Mouse (Mus musculus): ENCODE results near the gene Tmem186.

The Tmem186 gene

DNA sequence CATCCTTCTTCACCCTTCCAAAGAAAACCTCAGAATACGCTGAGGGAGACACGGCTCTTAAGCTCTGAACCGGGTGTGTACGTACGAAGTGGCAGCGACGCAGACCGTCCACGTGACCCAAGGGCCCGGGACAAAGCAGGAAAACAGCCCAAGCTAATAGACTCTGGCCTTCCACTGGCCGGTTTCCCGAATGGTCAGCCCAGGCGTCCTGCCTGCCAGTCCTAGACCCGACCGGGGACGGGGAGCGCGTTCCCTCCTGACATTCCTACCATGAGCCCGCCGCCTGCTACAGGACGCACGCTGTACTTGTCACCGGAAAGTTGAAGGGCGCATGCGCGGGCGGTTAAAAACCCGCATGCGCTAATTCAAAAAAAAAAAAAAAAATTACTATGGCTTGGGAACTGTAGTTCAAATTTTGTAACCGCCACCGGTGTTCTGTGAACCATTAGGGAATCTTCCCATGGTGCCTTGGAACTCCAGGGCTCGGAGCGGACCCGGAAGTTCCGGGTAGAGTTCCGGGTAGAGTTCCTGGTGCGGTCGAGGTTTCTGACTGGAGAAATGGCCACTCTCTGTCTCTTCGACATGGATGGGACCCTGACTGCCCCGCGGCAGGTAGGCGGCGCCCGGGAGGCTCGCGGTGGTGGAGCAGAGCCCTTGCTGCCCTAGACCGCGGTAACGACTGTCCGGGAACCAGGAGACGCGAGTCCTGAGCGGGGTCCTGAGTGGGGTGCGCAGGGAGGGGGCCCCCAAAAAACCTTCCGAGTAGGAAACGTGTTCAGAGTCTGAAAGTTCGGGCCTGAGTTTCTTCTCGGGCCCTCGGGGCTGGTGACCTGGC, at the start of gene Tmem186, which contains the start of gene Pmm2:
Gene Tmem186, minus strand, starts transcription at position 496 of the 835 bp plus-strand sequence.
Gene Pmm2, plus strand, starts transcription at position 458 of the 835 bp plus-strand sequence.
- peak; percentile 86 to 91 for DNase-seq (ENCODE audit: low spot score in 2 of 2)

DNA sequence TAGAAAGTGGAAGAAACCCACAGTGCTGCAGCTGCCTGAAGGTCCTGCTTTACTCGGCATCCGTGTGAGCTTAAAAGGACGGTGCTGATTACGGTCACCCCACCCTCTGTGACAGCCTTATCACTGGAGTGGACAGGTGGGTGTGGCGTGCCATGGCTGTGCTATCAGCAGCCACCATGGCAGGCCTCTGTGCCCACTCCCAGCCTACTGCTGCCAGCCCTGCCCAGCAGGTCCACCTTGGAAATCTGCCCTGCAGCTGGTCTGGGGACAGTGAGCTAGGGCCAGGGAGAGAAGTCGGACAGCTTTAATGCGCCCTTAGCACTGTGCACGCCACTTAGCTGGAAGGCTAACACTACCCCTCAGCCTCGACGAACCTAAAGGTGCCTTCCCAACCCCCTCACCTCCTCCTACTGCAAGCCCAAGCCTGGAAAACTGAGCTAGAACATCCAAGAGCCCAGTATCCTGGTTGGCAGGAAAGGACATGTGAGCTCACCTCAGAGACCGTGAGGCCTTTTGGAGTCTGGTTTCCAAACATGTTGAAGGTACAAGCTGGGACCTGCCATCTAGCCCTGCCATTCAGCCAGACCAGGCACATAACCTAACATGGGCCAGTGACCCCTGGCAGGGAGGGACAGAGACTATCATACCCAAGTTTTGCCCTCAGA, 49.5 kb upstream of the Tmem186 start:
- peak; percentile 78 to 87 for DNase-seq (ENCODE audit: low spot score in 2 of 2)

DNA sequence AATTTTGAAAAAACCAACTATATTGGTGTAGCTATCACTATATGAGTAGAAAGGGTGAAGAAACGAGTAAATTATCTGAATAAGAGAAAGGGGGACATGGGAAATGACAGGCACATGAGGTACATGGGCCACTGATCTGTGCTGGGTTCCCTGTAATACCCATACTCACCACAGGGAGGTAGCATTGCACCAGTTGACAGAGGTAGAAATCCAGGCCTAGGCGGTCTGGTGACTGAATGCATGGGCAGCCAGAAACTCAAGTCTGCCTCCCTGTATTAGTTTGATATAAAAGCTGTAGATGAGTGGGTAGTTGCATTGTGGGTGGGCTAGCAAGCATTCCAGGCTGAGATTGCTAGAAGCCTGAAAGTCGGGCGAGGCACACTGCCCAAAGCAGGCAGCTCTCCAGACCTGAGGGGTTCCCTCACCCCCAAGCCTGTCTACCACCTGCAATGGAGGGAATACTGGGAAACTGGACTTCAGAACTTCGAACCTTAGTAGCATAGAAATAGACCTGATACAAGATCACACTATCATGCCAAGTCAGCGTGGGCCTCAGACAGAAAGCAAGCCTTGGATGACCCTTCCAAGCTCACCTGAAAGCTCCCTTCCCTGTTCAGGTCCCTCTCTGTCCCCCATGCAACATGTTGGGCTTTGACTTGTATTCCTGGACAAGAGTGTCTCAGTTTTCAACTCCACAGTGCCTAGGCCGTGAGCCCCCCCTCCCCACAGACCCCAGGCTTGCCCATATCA, 48.8 kb upstream of the Tmem186 start:
- DNase-seq (ENCODE audit: low spot score in 2 of 2), result peak; percentile 88 to 91

DNA sequence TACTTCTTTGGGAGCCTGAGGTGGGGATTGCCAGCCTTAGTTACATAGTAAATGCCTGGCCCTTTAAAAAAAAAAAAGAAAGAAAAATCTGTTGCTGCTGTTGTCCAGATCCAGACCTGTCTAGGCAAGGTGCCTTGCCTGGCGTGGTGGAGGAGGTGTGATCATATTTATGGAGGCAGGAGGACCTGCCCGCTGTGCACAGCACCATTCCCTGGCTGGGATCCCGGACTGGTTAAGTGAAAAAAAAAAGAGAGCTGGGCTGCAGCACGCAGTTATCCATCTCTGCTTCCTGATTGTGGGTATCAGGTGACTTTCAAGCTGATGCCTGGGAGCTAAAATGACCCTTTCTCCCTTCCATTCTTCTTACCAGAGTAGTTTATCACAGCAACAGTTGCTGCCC, 47.6 kb upstream of the Tmem186 start:
- no peak for DNase-seq (ENCODE audit: low spot score in 2 of 2)

DNA sequence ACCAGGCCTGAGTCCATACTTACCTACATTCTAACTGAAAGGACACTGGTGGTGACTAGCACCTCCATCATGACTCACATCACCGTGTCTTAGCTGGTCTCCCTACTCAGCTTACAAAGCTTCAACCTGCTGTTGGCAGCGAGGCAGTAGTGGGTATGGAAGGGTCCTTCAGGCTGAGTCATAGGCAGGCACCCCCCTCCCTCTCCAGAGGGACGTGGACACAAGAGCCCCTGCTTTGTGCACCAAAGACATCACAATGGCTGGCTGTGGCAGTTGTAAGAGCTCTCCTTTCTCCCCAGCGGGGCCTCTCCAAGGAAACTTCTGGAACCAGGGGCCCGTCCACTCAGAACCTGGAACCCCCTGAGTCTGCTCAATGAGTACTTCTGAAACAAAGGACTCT, 43.0 kb upstream of the Tmem186 start, which contains the start of gene Gm5767:
Gene Gm5767, plus strand, starts transcription at position 301 of the 400 bp plus-strand sequence.
- no peak for DNase-seq (ENCODE audit: low spot score in 2 of 2)

DNA sequence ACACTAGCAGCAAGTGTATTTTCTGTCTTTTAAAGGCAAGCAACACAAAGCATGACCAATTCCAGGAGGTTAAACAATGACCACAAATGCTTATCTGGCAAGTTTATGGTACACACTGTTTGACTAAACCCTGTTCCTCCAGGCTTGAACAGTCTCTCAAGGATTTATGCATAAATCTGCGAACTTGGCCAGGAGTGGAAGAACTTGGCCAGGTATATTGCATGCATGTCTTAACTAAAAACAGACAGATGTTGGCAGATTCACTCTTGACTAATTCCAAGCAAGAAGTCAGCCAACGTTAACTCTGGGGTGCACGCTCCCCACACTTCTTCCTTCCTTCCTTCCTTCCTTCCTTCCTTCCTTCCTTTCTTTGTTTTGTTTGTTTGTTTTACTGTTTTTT, 42.3 kb upstream of the Tmem186 start:
- no peak for DNase-seq (ENCODE audit: low spot score in 2 of 2)

DNA sequence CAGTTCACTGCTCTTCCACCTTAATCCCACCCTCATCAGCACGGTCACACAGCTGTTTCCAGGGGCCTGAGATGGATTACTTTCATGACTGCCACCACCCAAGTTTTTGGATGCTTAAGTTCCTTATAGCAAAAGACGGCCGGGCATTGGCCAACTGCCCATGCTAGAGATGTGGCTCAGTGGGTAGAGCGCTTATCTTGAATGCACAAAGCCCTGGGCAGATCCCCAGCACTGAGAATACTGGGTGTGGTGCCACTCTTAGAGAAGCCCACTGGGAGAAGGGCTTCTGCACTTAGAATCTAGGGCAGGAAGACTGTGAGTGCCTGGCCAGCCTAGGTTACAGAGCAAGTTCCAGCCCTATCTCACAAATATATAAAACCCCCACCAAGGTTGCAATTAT, 41.2 kb upstream of the Tmem186 start:
- DNase-seq (ENCODE audit: low spot score in 2 of 2), result peak; percentile 75 to 80

DNA sequence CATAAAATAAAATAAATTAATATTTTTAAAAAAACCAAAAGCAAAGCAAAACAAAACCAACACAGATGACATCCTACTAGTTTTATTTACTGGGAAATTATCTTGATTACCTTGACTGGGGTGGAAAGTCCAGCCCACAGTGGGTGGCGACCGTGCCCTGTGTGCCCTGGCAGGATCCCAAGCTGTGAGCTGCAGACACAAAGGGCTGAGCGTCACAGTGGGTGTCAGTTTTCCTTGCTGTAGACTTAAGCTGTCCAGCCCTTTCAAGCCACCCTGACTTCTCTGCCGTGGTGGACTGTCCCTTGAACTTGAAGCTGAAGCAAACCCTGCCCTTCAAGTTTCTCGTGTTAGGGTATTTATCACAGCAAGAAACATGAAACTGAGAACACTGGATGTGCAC, 40.5 kb upstream of the Tmem186 start:
- DNase-seq (ENCODE audit: low spot score in 2 of 2), result peak; percentile 63 to 77

DNA sequence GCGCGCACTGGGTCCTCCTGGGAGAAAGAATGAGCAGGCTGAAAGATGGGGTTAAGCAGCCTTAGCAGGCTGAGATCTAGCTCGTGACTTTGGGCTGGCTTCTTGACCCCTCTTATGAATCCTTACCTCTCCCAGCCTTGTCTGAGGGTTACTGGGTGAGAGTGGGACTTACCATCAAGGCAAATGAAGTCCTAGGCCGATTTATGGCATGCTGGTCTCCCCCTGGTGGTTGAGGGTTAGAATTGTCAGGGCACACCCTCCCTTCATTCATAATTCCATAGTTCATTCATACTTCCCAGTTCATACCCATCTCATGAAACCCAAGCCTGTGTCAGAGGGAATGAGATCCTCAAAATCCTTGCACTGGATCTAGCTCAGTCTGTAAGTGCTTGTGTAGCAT, 39.3 kb upstream of the Tmem186 start:
- DNase-seq (ENCODE audit: low spot score in 2 of 2), result peak; percentile 73 to 84

DNA sequence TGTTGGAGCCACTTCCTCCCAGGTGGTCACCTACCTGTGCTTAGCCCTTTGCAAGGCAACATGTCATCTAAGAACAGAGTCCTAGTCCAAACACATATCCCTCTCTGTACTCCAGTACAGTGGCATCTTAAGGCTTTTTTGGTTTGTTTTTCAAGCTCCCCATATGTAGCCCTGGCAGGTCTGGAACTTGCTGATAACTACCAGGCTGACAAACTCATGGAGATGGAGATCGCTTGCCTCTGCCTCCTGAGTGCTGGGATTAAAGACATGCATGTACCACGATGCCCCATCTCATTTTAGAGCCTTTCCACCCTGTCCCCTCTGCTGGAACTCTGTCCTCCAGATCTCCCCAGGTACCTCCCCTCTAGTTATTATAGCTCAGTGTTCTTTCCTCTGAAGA, 38.7 kb upstream of the Tmem186 start:
- DNase-seq (ENCODE audit: low spot score in 2 of 2), result peak in 1 of 2 experiments; percentile 61

DNA sequence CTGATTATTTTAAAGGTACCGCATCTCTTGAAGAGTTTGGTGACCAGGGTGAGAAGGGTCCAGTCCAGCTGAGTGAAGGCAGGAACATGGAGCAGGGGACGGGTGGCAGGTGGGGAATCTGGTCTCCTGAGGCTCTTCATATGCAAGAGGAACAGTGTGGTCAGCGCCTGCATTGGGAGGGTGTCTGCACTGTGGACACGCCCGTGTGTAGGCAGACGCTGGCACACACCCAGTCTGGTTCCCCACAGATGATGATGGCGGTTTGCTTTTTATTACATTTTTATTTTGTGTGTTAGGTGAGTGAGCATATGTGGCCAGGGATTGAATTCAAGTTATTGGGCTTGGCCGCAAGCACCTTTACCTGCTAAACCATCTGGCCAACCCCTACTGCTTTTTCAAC, 38.0 kb upstream of the Tmem186 start:
- DNase-seq (ENCODE audit: low spot score in 2 of 2), result peak; percentile 58 to 78

DNA sequence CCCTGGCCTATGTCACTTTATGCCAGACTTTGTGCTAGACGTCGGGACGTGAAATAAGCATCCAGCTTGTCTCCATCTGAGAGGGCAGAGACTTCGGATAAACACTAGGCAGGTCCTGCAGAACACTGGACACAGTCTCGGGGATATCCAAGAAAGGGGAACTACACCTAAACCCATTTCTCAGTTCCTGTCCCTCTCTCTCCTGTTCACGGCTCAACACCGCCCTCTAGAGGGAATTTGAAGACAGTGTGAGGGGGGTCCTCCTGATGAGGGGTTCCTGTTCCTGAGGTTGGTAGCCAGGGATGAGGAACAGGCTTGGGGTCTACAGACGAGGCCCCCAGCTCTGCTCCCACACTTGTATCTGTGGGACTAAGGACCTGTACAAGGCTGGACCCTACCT, 36.7 kb upstream of the Tmem186 start:
- peak; percentile 63 to 77 for DNase-seq (ENCODE audit: low spot score in 2 of 2)

DNA sequence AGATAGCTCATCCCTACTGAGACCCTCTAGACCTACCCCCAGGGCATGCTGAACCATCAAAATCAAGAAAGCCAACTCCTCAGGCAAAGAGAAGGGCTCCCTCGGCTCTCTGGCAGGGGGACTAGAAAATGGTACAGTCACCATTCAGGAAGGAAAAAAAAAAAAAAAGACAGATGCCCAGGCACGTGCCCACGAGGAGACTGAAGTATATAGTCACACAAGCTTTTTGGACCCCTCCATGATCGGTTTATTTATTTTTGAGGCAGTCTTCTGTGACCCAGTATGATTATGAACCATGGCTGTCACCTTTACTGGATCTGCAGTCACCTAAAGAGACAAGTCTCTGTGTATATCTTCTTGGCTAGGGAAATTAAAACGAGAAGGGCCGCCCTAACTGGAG, 35.8 kb upstream of the Tmem186 start:
- no peak for DNase-seq (ENCODE audit: low spot score in 2 of 2)

DNA sequence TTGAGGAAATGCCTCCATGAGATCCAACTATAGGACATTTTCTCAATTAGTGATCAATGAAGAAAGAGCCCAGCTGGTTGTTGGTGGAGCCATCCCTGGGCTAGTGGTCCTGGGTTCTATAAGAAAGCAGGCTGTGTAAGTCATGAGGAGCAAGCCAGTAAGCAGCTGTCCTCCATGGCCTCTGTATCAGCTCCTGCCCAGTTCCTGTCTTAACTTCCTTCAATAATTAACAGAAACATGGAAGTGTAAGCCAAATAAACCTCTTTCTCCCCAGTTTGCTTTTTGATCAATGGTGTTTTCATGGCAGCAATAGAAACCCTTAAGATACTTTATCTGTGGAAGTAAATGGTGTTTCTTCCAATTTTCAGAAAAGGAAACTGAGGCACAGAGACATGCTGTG, 35.3 kb upstream of the Tmem186 start:
- no peak for DNase-seq (ENCODE audit: low spot score in 2 of 2)

DNA sequence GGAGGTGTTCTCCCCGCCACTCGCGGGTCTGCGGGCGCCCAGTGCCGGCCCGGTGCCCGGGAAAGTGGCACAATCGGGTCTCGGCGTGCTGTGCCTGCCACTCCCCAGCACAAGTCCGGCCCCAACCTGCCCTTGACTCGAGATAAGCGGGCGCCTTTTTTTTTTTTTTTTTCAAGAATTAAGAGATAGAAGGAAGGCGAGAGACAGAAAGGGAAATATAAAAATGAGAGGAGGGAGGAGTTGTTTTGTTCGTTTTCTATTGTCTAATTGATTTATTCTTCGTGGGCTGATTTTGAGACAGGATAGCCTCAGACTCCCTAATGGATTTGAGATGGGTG, 34.8 kb upstream of the Tmem186 start:
- DNase-seq (ENCODE audit: low spot score in 2 of 2), result no peak

DNA sequence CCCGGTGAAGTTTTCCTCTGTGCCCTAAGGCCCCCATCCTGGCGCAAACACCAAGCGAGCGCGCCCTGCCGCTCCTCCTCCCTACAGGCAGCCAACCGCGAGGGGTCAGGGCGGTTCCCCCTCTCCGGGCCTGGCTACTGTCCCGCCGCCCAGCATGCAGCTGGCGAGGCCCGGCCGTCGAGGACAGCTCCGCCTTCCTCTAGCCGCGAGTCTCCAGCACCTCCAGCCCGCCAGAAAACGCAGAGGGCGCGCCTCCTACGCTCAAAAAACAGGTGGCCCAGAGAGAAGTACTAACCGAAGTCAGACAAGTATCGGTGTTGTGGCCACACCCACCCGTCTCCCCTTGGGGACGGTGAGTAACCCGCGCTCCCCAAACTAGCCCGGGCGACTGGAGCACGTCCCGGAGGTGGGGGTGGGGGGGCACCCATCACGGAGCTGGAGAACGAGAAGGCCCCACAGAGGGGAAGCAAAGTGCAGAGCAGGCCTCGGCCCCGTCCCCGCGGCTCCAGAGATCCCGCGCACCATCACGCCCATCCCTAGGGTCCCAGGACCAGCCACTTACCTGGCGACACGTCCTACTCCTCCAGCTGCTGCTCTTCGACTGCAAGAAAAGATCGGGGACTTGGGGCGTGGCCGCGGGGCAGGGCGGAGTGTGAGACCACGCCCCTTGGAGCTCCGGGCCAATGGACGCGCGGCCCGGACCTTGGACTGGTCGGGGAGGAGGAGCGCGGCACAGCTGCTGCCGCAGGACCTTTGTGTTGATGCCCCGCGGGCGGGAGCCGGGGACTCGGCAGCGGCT, 34.2 kb upstream of the Tmem186 start, which contains the start of gene Carhsp1:
Gene Carhsp1, minus strand, starts transcription at position 605 of the 799 bp plus-strand sequence.
- DNase-seq (ENCODE audit: low spot score in 2 of 2), result peak; percentile 96 to 99

DNA sequence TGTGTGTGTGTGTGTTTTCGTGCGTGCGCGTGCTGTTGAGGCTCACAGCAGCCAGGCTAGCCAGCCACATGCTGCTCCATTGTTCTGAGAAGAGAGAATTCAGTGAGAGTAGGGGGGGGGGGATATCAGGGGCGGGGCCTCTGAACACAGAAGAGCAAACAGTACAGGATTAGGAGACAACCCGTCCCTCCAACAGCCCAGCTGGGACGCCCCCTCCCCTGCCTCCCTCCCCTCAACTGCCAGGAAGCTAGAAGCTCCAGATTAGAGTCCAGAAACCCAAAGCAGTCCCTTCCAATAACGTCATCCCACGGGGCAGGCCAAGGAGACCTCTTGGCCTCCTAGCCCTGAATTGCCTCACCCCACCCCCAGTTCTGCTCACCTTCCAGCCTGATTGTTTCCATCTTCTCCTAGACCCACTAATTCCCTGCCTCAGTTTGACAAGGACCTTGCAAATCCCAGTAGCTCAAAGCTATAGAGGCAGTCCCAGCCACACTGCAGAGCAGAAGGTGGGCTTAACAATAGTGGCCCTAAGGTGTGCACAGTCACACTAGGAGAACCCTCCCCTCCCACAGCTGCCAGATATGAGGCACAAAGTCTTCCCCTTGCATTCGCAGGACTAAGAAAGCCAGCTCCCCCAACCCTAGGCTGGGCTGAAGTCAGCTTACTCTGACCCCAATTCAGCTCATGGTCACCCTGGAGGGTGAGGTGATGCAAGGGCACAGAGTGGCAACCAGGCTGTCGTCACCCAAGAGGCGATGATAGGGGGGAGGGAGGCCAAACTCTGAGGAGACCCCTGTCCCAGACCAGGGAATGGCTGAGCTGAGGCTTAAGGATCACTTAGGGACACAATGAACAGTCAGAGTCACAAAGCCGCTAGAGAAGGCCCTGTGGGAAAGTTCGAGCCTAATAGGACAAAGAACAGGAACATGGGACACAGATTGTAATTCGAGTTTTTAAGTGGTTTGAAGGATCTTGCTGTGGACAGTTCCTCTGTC, 32.8 kb upstream of the Tmem186 start:
- no peak for DNase-seq (ENCODE audit: low spot score in 2 of 2)

DNA sequence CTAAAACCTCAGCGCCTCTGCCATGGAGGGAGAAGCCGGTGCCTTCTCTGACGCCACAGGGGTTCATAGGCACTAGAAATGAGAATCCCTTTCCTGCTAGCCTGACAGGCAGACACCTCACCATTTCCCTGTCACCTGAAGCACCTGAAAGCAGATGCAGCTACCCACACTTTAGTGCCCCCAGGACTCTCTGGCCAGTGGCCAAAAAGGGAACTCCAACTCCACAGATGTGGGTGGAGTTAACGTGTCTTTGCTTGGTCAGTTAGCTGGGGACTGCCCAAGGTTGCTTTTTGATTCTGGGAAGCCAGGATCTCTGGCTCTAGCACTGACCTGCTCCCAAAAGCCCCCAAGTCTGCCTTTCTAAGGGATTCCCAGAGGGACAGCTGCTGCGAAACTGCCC, 31.9 kb upstream of the Tmem186 start:
- DNase-seq (ENCODE audit: low spot score in 2 of 2), result no peak

DNA sequence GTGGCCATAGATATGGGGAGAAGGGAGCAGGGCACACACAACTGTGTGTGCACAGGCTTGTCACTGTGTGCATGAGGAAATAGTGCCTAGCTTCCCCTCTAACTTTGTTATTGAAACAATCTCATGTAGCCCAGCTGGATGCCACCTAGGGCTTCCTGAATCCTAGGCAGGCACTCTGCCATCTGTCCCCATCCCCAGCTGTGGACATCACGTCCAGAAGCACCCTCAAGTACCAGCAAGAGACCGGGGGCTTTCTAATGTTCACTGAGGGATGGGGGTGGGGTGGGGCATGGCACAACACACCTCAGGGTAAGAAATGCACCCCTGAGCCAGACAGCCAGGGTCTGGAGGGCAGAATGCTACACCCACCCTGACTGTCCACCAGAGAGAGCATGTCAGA, 30.9 kb upstream of the Tmem186 start:
- no peak for DNase-seq (ENCODE audit: low spot score in 2 of 2)

DNA sequence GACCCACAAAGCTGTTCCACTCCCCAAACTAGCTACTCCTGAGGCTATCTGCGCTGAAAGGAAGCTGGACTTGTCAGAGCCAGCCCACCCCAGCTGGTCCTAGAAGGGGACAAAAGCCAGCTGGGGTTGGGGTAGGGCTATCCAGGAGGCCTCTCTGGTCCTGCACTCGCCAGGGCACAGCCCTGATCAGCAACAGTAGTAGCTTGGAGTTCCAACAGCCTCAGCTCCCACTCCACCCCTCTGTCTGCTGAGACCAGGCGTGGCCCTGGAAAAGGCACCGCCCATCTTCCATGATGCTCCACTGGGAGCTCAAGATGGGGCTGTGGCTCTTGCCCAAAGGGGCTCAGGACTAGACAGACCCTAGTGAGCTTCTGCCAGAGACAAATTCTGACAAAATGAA, 30.3 kb upstream of the Tmem186 start:
- DNase-seq (ENCODE audit: low spot score in 2 of 2), result no peak
